Mouse (Mus musculus): Measurements from ENCODE around the gene Zfp212.
"Not testable (repeated sequence)": the region's sequence is repeated elsewhere in the genome, so short reads cannot be mapped to it uniquely, and the experiment has no call there.

Zfp212 gene

DNA sequence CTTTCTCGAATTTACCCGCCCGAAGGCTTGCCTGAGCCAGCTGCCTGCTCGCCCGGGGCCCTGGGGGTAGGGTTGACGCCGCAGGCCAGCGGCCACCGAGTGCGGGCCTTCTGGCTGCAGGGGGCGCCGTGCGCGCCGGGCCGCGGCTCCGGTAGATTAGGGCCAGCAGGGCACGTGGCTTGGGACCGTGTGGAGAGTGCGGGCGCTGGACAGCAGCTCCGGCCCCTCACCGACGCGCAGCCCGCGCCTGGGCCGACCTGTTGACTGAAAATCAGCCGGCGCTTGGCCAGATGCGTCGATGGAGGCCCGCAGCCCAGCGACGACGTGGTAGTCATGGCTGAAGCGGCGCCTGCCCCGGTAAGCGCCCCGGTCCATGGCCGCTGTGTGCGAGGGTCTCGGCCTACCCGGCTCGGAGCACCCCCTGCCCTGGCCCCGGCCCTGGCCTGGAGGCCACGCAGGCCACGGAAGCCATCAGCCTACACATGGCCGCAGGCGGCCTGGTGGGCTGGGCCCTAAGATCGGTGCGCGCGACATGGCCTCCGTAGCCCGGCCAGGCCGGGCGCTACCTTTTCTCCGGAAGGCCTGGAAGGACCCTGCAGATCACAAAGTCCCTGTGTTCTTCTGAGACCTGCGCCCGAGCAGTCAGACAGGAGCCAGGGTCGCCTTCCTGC lies 22.9 kb downstream of the Zfp212 start:
- peak; percentile 79 for DNase-seq (ENCODE audit: low spot score)

DNA sequence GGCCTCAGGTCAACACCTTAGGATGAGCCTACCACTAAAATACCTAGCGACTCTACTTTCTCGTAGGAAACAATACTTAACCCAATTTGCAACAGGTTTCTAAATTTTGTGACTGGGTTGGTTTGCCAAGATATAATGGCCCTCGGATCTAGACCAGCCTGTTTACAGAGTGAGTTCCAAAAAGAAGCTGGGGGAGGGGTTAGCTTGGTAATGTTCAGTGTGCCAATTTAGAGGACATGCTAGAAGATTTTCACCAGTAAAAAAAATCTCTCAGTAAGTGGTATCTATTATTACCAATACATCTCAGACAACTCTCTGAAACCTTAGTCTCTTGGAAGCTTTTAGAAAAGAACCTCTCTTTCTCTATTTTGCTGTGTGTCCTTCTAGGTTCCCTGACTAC lies 23.4 kb downstream of the Zfp212 start:
- DNase-seq (ENCODE audit: low spot score): no peak

DNA sequence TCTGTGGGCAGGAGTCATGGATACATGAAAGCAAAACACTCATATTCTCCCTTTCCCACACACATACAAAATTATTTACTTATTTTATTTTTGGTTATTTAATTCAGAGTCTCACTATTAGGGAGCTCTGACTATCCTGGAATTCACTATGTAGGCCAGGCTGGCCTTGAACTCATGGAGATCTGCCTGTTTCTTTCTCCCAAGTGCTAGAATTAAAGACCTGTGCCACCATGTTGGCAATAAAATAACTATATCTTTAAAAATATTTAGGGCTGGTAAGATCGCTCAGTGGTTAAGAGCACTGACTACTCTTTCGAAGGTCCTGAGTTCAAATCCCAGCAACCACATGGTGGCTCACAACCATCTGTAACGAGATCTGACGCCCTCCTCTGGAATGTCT lies 27.1 kb downstream of the Zfp212 start:
- no peak for DNase-seq (ENCODE audit: low spot score)

DNA sequence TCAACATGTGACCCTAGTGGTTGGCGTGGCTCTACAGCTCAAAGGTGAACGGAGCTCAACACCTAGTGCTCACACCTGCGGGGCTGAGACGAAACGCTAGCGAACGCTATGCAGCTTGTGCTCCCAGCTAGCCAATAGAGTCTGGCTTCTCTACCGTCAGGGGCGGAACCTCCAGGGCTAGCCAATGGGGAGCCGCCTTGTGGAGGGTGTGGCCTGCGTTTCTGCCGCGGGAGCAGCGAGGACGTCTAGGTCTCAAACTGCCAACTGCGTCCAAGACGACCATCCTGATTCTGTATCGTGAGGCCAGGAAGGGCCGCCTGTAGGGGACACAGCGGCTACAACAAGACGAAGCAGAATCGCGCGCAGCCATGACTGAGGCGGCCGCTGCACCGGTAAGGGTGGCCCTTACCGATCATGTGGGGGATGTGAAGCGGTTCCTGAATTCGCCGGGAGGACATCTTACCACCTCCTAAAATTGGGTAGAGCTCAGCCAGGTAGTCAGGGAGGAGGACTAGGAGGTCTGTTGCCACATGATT lies 33.0 kb downstream of the Zfp212 start, which contains the start of gene Zfp956:
TSS of gene Zfp956 (plus strand) at position 200 of the 536 bp plus-strand sequence.
- peak; percentile 96 for DNase-seq (ENCODE audit: low spot score)

DNA sequence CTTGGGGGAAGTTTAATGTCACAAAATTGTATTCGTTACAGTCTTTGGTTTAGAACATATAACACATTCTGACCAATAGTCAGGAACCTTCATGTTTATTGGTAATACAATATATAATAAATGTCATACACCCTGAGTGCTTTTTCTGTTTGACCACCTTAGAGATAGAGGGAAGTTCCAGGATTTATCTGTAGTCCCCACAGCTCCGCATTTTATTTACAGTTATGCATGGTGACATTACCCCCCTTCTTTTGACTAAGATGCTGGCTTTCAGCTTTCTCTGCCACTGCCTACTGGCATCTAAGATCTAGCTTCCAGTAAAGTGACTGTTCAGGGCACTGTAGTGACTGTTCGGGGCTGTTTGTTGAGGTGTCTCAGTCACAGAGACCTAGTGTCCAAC lies 34.1 kb downstream of the Zfp212 start:
- no peak for DNase-seq (ENCODE audit: low spot score)

DNA sequence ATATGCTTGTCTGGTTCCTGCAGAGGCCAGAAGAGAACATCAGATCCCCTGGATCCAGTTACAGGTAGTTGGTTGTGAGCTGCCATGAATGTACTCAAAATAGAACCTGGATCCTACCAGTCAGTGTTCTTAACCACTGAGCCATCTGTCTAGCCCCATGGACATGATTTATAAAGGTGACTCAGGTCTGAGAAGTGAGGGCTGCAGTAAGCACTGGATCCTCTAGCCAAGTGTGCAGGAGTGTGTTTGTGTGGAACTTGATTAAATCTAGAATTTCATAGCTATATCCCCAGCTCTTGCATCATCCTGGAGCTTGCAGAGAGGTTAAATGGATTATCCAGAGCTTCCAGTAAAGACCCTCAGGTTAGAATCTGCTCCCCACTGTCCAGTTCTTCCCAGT lies 37.5 kb downstream of the Zfp212 start:
- no peak for DNase-seq (ENCODE audit: low spot score)

DNA sequence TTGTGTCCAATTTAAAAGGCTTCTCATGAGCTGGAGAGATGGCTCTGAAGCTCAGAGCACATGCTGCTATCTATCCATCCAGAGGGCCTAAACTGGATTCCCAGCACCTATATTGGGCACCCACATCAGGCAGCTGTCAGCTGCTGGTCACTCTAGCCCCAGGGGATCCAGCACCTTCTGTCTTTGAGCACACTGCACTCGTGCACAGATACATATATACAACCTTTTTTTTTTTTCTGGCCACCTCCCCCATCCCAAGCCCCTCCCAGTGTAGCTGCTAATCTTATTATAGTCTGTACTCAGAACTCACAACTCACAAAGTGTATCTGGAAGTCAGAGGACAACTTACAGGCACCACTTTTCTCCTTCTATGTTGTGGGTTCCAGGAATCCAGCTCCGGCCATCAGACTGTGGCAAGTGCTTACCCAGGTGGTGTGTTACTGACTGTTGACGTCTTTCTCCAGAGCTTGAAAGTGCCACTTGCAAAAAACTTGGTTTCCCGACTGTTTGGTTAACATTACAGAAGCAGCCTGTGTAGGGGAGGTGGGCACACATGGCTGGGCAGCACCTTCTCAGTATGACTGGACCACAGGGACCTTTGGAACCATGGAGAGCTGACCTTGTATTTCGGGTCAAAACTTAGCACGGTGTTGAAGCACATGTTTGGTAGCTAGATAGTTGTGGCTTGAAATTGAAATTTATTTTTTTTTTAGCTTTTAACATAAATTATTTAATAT lies 40.6 kb downstream of the Zfp212 start:
- no peak for DNase-seq (ENCODE audit: low spot score)

DNA sequence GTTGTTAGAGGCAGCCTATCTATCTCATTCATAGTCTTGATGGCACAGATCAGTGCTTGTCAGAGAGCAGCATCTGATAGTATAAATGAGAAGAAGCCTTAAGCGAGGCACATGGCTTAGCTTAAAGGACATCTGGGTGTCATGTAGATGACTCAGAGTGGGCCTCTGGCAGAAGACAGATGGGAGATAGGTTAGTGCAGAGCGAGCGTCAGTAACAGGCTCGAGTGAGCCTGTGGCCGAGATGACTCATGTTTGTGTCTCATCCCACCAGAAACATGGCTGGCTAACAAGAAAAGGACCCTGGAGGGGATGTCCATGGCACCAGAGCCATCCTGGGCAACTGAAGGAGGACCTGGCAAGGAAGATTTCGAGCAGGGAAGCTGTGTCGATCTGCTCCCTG lies 42.8 kb downstream of the Zfp212 start:
- DNase-seq (ENCODE audit: low spot score): no peak

DNA sequence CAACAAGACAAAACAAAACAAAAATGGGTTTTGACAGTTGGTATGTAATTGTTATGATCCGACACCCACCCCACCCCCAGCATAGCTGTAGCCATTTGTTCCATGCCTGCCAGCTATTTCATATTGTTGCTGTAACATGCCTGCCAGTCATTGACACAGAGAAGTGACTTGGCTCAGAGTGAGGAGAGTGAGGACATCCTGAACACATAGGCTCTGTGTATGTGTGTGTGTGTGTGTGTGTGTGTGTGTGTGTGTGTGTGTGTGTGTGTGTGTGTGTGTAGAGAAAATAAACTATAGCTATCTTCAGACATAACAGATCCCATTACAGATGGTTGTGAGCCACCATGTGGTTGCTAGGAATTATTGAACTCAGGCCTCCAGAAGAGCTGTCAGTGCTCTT lies 47.9 kb downstream of the Zfp212 start:
- not testable (repeated sequence) for DNase-seq (ENCODE audit: low spot score)

DNA sequence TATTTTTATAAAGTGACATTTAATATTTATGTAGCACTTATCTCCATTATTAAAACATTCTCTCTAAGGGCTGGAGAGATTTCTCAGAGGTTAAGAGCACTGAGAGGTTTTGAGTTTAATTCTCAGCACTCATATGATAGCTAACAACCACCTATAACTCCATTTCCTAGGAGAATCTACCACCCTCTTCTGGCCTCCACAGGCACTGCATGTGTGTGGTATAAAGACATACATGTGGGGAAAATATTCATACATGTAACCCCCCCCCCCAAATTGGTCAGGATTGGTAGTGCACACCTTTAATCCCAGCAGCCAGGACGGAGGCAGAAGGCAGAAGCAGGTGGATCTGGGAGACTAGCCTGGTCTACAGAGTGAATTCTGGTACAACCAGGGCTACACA lies 54.3 kb downstream of the Zfp212 start:
- no peak for DNase-seq (ENCODE audit: low spot score)

DNA sequence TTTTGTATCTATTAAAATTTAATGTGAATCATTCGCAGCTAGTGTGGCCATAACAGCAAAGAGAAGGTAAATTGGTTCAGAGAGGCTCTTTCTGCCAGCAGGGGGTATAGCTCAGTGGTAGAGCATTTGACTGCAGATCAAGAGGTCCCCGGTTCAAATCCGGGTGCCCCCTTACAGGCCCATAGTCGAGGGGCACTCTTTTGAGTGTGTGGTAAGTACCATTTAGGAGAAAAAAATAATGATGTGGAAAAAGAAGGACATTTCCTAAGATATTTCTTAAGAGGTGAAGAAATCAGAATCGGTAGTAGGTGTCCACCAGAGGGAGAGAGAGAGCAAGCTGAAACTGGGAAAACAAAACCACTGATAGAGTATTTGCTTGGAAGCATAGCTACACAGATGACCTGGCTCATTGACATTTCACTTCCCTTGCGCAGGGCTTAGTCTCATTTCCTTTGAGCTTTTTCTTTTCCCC lies 58.7 kb downstream of the Zfp212 start:
- DNase-seq (ENCODE audit: low spot score): peak; percentile 82
